Mouse (Mus musculus): ENCODE measurements around the gene Grid2ip. TPM values are rescaled to one million over a fixed set of nuclear protein-coding genes. Genes with fewer than 3 reads are reported as not detected.

Gene Grid2ip
- total RNA-seq, 4 experiments from 2014 or later, result not detected

GRCm38 (mm10) chr5:143410841-143411395, 53.8 kb downstream of the Grid2ip start:
- no peak for DNase-seq (ENCODE audit: low spot score)

- no peak for DNase-seq (ENCODE audit: low spot score)
Observed at GRCm38 (mm10) chr5:143421484-143421883, 64.3 kb downstream of the Grid2ip start.

GRCm38 (mm10) chr5:143422990-143423389, 65.9 kb downstream of the Grid2ip start:
- DNase-seq (ENCODE audit: low spot score), result no peak

DNA sequence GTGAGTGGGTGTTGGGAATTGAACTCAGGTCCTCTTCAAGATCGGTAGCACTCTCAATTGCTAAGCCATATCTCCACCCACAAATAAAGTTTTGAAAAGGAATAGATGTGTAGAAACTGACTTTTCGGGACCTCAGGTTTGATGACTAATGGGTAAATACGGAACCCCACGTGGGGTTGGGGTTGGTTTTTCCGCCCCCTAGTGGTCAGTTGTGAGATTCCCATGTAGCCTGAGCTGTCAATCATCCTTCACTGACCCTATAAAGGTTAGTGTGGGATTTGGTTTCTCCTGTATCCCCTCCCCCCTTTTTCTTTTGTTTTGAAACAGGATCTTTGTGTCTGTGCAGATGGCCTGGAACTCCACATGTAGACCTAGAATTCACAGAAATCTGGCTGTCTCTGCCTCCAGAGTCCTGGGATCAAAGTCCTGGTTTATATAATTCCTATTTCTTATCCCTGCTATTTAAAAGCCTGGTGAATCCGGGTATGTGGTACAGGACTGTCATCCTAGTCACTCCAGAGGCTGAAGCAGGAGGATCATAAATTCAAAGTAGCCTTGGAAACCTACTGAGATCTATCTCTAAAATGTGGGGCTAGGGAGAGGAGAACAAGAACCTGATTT, 66.9 kb downstream of the Grid2ip start:
- peak; percentile 45 for DNase-seq (ENCODE audit: low spot score)

DNA sequence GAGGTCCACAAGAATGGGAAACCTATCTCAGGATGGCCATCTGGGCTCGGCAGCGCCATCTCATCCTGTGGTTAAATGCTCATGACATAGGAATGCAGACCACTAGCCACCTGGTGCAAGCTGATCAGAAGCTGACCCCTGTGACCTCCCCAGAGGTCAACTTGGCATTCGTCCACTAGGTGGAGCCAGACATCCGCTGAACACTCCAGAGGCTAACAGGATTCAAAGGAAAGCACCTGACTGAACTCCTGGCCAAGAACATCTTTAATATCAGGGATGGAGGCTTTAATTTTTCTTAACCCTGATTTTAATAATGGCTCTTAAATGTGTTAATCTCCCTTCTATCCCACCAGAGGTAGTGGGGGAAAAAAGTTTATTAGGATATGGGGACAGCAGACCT, 77.3 kb downstream of the Grid2ip start:
- peak; percentile 65 for DNase-seq (ENCODE audit: low spot score)

GRCm38 (mm10) chr5:143441298-143441697, 84.2 kb downstream of the Grid2ip start:
- no peak for DNase-seq (ENCODE audit: low spot score)

GRCm38 (mm10) chr5:143441753-143442152, 84.6 kb downstream of the Grid2ip start:
- no peak for DNase-seq (ENCODE audit: low spot score)

Other genes starting within 250 kb of the Grid2ip start
- gene Rnf216, start 244.3 kb upstream of the Grid2ip start, total RNA-seq (2022), result 10 to 100 TPM; 22.2 to 24.3 (median 24.0) TPM
- gene Olfr718-ps1, start 209.8 kb upstream of the Grid2ip start, total RNA-seq (2022), result not detected
- gene Rbak, start 176.6 kb upstream of the Grid2ip start, total RNA-seq (2022), result 1 to 10 TPM; 3.2 to 4.6 (median 4.0) TPM
- gene Spdye4b, start 176.3 kb upstream of the Grid2ip start, total RNA-seq (2022), result not detected
- not detected for gene Spdye4a, start 130.4 kb upstream of the Grid2ip start, total RNA-seq (2022)
- 1 to 10 TPM; 8.7 to 9.6 (median 9.2) TPM for gene Zfp12, start 122.2 kb upstream of the Grid2ip start, total RNA-seq (2022)
- gene Zfp316, start 87.3 kb upstream of the Grid2ip start, total RNA-seq (2022), result 1 to 10 TPM; 5.1 to 6.4 (median 5.5) TPM
- gene Zfp853, start 63.7 kb upstream of the Grid2ip start, total RNA-seq (2022), result under 1 TPM in 1 of 4 experiments, not detected in 3; 0.12 TPM
- 10 to 100 TPM; 13.4 to 20.7 (median 16.7) TPM for gene E130309D02Rik, start 42.0 kb upstream of the Grid2ip start, total RNA-seq (2022)
- gene Zdhhc4, start 28.1 kb upstream of the Grid2ip start, total RNA-seq (2022), result 10 to 100 TPM; 21.0 to 32.2 (median 28.6) TPM
- 10 to 100 TPM; 45.0 to 54.2 (median 49.3) TPM for gene Kdelr2, start 46.5 kb downstream of the Grid2ip start, total RNA-seq (2022)
- 1 to 10 TPM; 8.1 to 9.3 (median 8.8) TPM for gene Daglb, start 107.2 kb downstream of the Grid2ip start, total RNA-seq (2022)
- 100 to 1,000 TPM; 207 to 235 (median 219) TPM for gene Rac1, start 170.7 kb downstream of the Grid2ip start, total RNA-seq (2022)